Mouse (Mus musculus): Measurements from ENCODE around the gene Fbrs.
"Not testable (repeated sequence)": the region's sequence is repeated elsewhere in the genome, so short reads cannot be mapped to it uniquely, and the experiment has no call there.

GRCm38 (mm10) chr7:127459311-127459710 is 19.7 kb upstream of the Fbrs start, which contains the start of gene Prr14:
- not testable (repeated sequence) for TF ChIP-seq CTCF, POLR2A (IDR thresholded peaks at IDR 0.05; ENCODE audit: extremely low read depth, insufficient read depth, low read length)

Data from cortical plate, adult 2 months (tissue).